Mouse (Mus musculus): ENCODE measurements around the gene Zg16. TPM values are rescaled to one million over a fixed set of nuclear protein-coding genes. Genes with fewer than 3 reads are reported as not detected.

Zg16 gene
- total and polyA plus RNA-seq, 2 experiments from 2014 or later: not detected

GRCm38 (mm10) chr7:127076188-127076587 is 10.9 kb downstream of the Zg16 start:
- ATAC-seq (ENCODE audit: insufficient read depth, low read depth): no peak

GRCm38 (mm10) chr7:127073221-127073620 is 13.9 kb downstream of the Zg16 start:
- no peak overlapping the region for H3K4me2 ChIP-seq (ENCODE audit: low read depth, low read length)
- no peak overlapping the region for H3K9ac ChIP-seq (replicated peaks; ENCODE audit: low read depth, low read length)
- no peak overlapping the region for H3K4me3 ChIP-seq (ENCODE audit: low read depth, low read length)
- no peaks in the 10 kb centered on the region for H3K4me1 ChIP-seq (ENCODE audit: control insufficient read depth, insufficient read depth)
- H3K27ac ChIP-seq (ENCODE audit: low read depth): no peak overlapping the region
- H3K27me3 ChIP-seq (ENCODE audit: control insufficient read depth, insufficient read depth, low read length): no peaks in the 10 kb centered on the region
- 71% methylated on average over 4 of the region's 4 CpGs for WGBS
- H3K9me3 ChIP-seq (replicated peaks; ENCODE audit: control insufficient read depth, low read length): no peaks in the 10 kb centered on the region
- no peaks in the 10 kb centered on the region for H3K36me3 ChIP-seq (replicated peaks; ENCODE audit: control insufficient read depth, insufficient read depth, low read length)
- TF ChIP-seq EP300 (IDR thresholded peaks at IDR 0.05; ENCODE audit: low read depth) (no peak), CTCF (IDR thresholded peaks at IDR 0.05; ENCODE audit: low read depth) (no peak)
- DNase-seq (ENCODE audit: low spot score) (no peak), ATAC-seq (ENCODE audit: insufficient read depth, low read depth) (no peak)

More at GRCm38 (mm10) chr7:127076188-127076587, 10.9 kb downstream of the Zg16 start:
- no peaks in the 10 kb centered on the region for H3K36me3 ChIP-seq (replicated peaks; ENCODE audit: control insufficient read depth, insufficient read depth, low read length)
- H3K9ac ChIP-seq (replicated peaks; ENCODE audit: low read depth, low read length): no peak overlapping the region
- H3K4me3 ChIP-seq (ENCODE audit: low read depth, low read length): no peak overlapping the region
- no peak overlapping the region for H3K4me2 ChIP-seq (ENCODE audit: low read depth, low read length)
- H3K27me3 ChIP-seq (ENCODE audit: control insufficient read depth, insufficient read depth, low read length): no peaks in the 10 kb centered on the region
- WGBS: 70% methylated on average over 5 of the region's 5 CpGs
- no peak for DNase-seq (ENCODE audit: low spot score)
- H3K4me1 ChIP-seq (ENCODE audit: control insufficient read depth, insufficient read depth): peaks cover 7% of the 10 kb centered on the region; the same call in 1 of the 2 replicates
- H3K9me3 ChIP-seq (replicated peaks; ENCODE audit: control insufficient read depth, low read length): no peaks in the 10 kb centered on the region
- no peak overlapping the region for H3K27ac ChIP-seq (ENCODE audit: low read depth)
- TF ChIP-seq EP300 (IDR thresholded peaks at IDR 0.05; ENCODE audit: low read depth) (no peak), CTCF (IDR thresholded peaks at IDR 0.05; ENCODE audit: low read depth) (no peak)

GRCm38 (mm10) chr7:127070871-127071413 is 16.2 kb downstream of the Zg16 start:
- Histone ChIP-seq H3K9ac (replicated peaks; ENCODE audit: low read depth, low read length) (no peak overlapping the region), H3K27ac (ENCODE audit: low read depth) (no peak overlapping the region), H3K4me2 (ENCODE audit: low read depth, low read length) (no peak overlapping the region), H3K4me1 (ENCODE audit: control insufficient read depth, insufficient read depth) (no peaks in the 10 kb centered on the region), H3K4me3 (ENCODE audit: low read depth, low read length) (no peak overlapping the region), H3K27me3 (ENCODE audit: control insufficient read depth, insufficient read depth, low read length) (no peaks in the 10 kb centered on the region), H3K36me3 (replicated peaks; ENCODE audit: control insufficient read depth, insufficient read depth, low read length) (no peaks in the 10 kb centered on the region), H3K9me3 (replicated peaks; ENCODE audit: control insufficient read depth, low read length) (no peaks in the 10 kb centered on the region)
- 71% methylated on average over 4 of the region's 4 CpGs for WGBS
- DNase-seq (ENCODE audit: low spot score): no peak
- no peak for TF ChIP-seq CTCF (IDR thresholded peaks at IDR 0.05; ENCODE audit: low read depth)
- no peak for TF ChIP-seq EP300 (IDR thresholded peaks at IDR 0.05; ENCODE audit: low read depth)
- ATAC-seq (ENCODE audit: insufficient read depth, low read depth): no peak

- no peak overlapping the region for H3K27ac ChIP-seq (ENCODE audit: low read depth)
- H3K4me3 ChIP-seq (ENCODE audit: low read depth, low read length): no peak overlapping the region
- H3K27me3 ChIP-seq (ENCODE audit: control insufficient read depth, insufficient read depth, low read length): no peaks in the 10 kb centered on the region
- H3K4me1 ChIP-seq (ENCODE audit: control insufficient read depth, insufficient read depth): no peaks in the 10 kb centered on the region
- WGBS: 45% methylated on average over 4 of the region's 4 CpGs
- TF ChIP-seq EP300 (IDR thresholded peaks at IDR 0.05; ENCODE audit: low read depth): no peak
- TF ChIP-seq CTCF (IDR thresholded peaks at IDR 0.05; ENCODE audit: low read depth): no peak
- no peaks in the 10 kb centered on the region for H3K9me3 ChIP-seq (replicated peaks; ENCODE audit: control insufficient read depth, low read length)
- H3K9ac ChIP-seq (replicated peaks; ENCODE audit: low read depth, low read length): no peak overlapping the region
- DNase-seq (ENCODE audit: low spot score): no peak
- H3K4me2 ChIP-seq (ENCODE audit: low read depth, low read length): no peak overlapping the region
- H3K36me3 ChIP-seq (replicated peaks; ENCODE audit: control insufficient read depth, insufficient read depth, low read length): no peaks in the 10 kb centered on the region
- no peak for ATAC-seq (ENCODE audit: insufficient read depth, low read depth)
Measured at GRCm38 (mm10) chr7:127066317-127066716, 20.8 kb downstream of the Zg16 start.

GRCm38 (mm10) chr7:127065538-127065937 is 21.6 kb downstream of the Zg16 start:
- H3K4me1 ChIP-seq (ENCODE audit: control insufficient read depth, insufficient read depth): no peaks in the 10 kb centered on the region
- DNase-seq (ENCODE audit: low spot score) (no peak), ATAC-seq (ENCODE audit: insufficient read depth, low read depth) (no peak)
- H3K9ac ChIP-seq (replicated peaks; ENCODE audit: low read depth, low read length): no peak overlapping the region
- H3K27me3 ChIP-seq (ENCODE audit: control insufficient read depth, insufficient read depth, low read length): no peaks in the 10 kb centered on the region
- no peak overlapping the region for H3K4me2 ChIP-seq (ENCODE audit: low read depth, low read length)
- H3K4me3 ChIP-seq (ENCODE audit: low read depth, low read length): no peak overlapping the region
- no peak overlapping the region for H3K27ac ChIP-seq (ENCODE audit: low read depth)
- H3K36me3 ChIP-seq (replicated peaks; ENCODE audit: control insufficient read depth, insufficient read depth, low read length): no peaks in the 10 kb centered on the region
- TF ChIP-seq EP300 (IDR thresholded peaks at IDR 0.05; ENCODE audit: low read depth): no peak
- no peak for TF ChIP-seq CTCF (IDR thresholded peaks at IDR 0.05; ENCODE audit: low read depth)
- H3K9me3 ChIP-seq (replicated peaks; ENCODE audit: control insufficient read depth, low read length): no peaks in the 10 kb centered on the region
- WGBS: 77% methylated on average over 6 of the region's 6 CpGs

- WGBS: 56% methylated on average over 5 of the region's 5 CpGs
- Histone ChIP-seq H3K27ac (ENCODE audit: low read depth) (no peak overlapping the region), H3K4me3 (ENCODE audit: low read depth, low read length) (no peak overlapping the region), H3K9ac (replicated peaks; ENCODE audit: low read depth, low read length) (no peak overlapping the region), H3K36me3 (replicated peaks; ENCODE audit: control insufficient read depth, insufficient read depth, low read length) (no peaks in the 10 kb centered on the region), H3K27me3 (ENCODE audit: control insufficient read depth, insufficient read depth, low read length) (0 out of 2 replicates have a peak, but pooled peaks cover 4% of the 10 kb centered on the region), H3K4me1 (ENCODE audit: control insufficient read depth, insufficient read depth) (no peaks in the 10 kb centered on the region), H3K9me3 (replicated peaks; ENCODE audit: control insufficient read depth, low read length) (no peaks in the 10 kb centered on the region), H3K4me2 (ENCODE audit: low read depth, low read length) (no peak overlapping the region)
- TF ChIP-seq CTCF (IDR thresholded peaks at IDR 0.05; ENCODE audit: low read depth) (no peak), EP300 (IDR thresholded peaks at IDR 0.05; ENCODE audit: low read depth) (no peak)
- ATAC-seq (ENCODE audit: insufficient read depth, low read depth) (no peak), DNase-seq (ENCODE audit: low spot score) (no peak)
Measured at GRCm38 (mm10) chr7:127055026-127055585, 32.0 kb downstream of the Zg16 start.

Data from heart, postnatal 0 days (tissue).